ENCODE assay signal across 15 mouse cellular contexts in the genomic region with DNA sequence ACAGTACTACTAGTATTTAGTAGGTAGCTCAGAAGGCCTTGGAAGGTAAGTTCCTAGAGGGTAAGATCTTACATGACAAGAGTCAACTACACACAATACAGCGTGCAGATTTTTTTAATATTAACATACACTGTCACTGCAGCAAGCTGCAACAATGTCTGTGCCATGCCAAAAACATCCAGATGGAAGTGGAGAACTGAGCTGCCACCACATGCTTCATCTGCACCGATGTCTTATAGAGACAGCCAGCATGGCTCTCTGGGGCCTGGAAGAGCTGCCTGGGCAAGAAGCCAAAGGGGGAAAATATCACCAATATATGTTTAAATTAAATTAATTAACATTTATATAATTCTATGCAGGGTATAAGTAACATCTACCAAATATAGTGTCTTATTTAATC.
"Had no signal": no experiment of that assay in that cellular context is flagged by ENCODE, and none has a peak within 500 bp of the region (broad histone marks: within the 10 kb centered on the region; RNA-seq: fewer than 3 reads in every experiment).

No protein-coding gene starts in this region.

- H3K4me1 ChIP-seq: limb, embryonic 13.5 days; midbrain, embryonic 12.5 days; neural tube, embryonic 15.5 days had no signal

- H3K27me3 ChIP-seq: limb, embryonic 13.5 days; midbrain, embryonic 12.5 days; neural tube, embryonic 15.5 days had no signal

- H3K9me3 ChIP-seq: limb, embryonic 13.5 days; midbrain, embryonic 12.5 days; neural tube, embryonic 15.5 days had no signal

- H3K4me3 ChIP-seq: layer of hippocampus, adult 2 months; limb, embryonic 13.5 days; midbrain, embryonic 12.5 days; myocyte; neural tube, embryonic 15.5 days had no signal

- H3K4me2 ChIP-seq: limb, embryonic 13.5 days; midbrain, embryonic 12.5 days; neural tube, embryonic 15.5 days had no signal

- DNase-seq: kidney, adult 11 months; kidney, adult 9 months; kidney, postnatal 36 days; layer of hippocampus, postnatal 36 days; lung, adult 18-20 months; lung, postnatal 14 days; thymus, adult 18-20 months; thymus, postnatal 14 days had no signal

- H3K9ac ChIP-seq: limb, embryonic 13.5 days; liver, embryonic 14.5 days; midbrain, embryonic 12.5 days; neural tube, embryonic 15.5 days had no signal

- H3K27ac ChIP-seq: kidney, postnatal 0 days; layer of hippocampus, adult 2 months; limb, embryonic 13.5 days; liver, embryonic 14.5 days; midbrain, embryonic 12.5 days; neural tube, embryonic 15.5 days had no signal

- H3K36me3 ChIP-seq: limb, embryonic 13.5 days; midbrain, embryonic 12.5 days; neural tube, embryonic 15.5 days had no signal
